Mouse (Mus musculus) hindbrain, embryonic 11.5 days (tissue): ENCODE measurements around the gene Sytl2. TPM values are rescaled to one million over a fixed set of nuclear protein-coding genes. Genes with fewer than 3 reads are reported as not detected.

Experiments used
- ATAC-seq: fragments of 200-750 bp; cut with Nextera tagmentation; 2 replicates; pipeline ENCODE4 v1.8.0; 2017; ENCODE audit warnings: mild to moderate bottlenecking, moderate TSS enrichment, moderate library complexity; ENCODE audit not compliant: low FRiP score
- DNase-seq: peaks from one replicate; pipeline ENCODE4 v3.0.0-alpha.2; 2015; ENCODE audit warnings: low spot score
- H3K27ac ChIP-seq: fragments of 300-500 bp; sonication (generic); 2 replicates; pipeline ENCODE4 v1.5.1; 2014; ENCODE audit warnings: mild to moderate bottlenecking, low read depth, low read length
- H3K27me3 ChIP-seq: fragments of 300-500 bp; sonication (generic); 2 replicates; pipeline ENCODE4 v1.6.1; 2014; ENCODE audit warnings: mild to moderate bottlenecking, low read length, moderate library complexity, mixed read lengths; ENCODE audit not compliant: control insufficient read depth, insufficient read depth
- H3K36me3 ChIP-seq: fragments of 300-500 bp; sonication (generic); 2 replicates; pipeline ENCODE4 v1.6.1; 2014; ENCODE audit warnings: mild to moderate bottlenecking, low read length, moderate library complexity, mixed read lengths; ENCODE audit not compliant: control insufficient read depth, insufficient read depth
- H3K4me1 ChIP-seq: fragments of 300-500 bp; sonication (generic); replicated peaks from 2 replicates; pipeline ENCODE4 v1.6.1; 2014; ENCODE audit warnings: low read length, mixed read lengths; ENCODE audit not compliant: control insufficient read depth, insufficient read depth
- H3K4me2 ChIP-seq: fragments of 300-500 bp; sonication (generic); replicated peaks from 2 replicates; pipeline ENCODE4 v1.6.1; 2014; ENCODE audit warnings: mild to moderate bottlenecking, low read depth, low read length
- H3K4me3 ChIP-seq: fragments of 300-500 bp; sonication (generic); 2 replicates; pipeline ENCODE4 v1.5.1; 2014; ENCODE audit warnings: low read depth, low read length
- H3K9ac ChIP-seq: fragments of 300-500 bp; sonication (generic); 2 replicates; pipeline ENCODE4 v1.6.1; 2014; ENCODE audit warnings: low read depth, low read length
- H3K9me3 ChIP-seq: fragments of 300-500 bp; sonication (generic); 2 replicates; pipeline ENCODE4 v1.6.1; 2016; ENCODE audit warnings: low read length; ENCODE audit not compliant: control insufficient read depth
- WGBS: fragments of 180-500 bp; shearing (Covaris S2); extraction: QIAGEN DNeasy Blood & Tissue Kit; methylation state at CpG from one replicate; pipeline ENCODE4 v1.1.7; 2014; 5-methylcytosine and 5-hydroxymethylcytosine counted together
- polyA plus RNA-seq: library from polyadenylated mRNA; unstranded; fragments of >200 nt; fragmentation: Nextera tagmentation; extraction: Ambion mirVana; gene quantifications from 2 replicates; pipeline ENCODE4 v1.2.1, GENCODE M21; 2014

The Sytl2 gene
- polyA plus RNA-seq, 1 experiment from 2014 or later, result 5.0 TPM

GRCm38 (mm10) chr7:90302647-90303552 is 848 bp downstream of the Sytl2 start:
- Histone ChIP-seq H3K4me2 (peak overlapping the region; percentile 96), H3K9me3 (no peaks in the 10 kb centered on the region), H3K4me1 (no peaks in the 10 kb centered on the region), H3K4me3 (peak overlapping the region; percentile 47), H3K36me3 (no peaks in the 10 kb centered on the region), H3K27ac (no peak overlapping the region), H3K9ac (peak overlapping the region; percentile 52; the same call in 1 of the 2 replicates), H3K27me3 (peaks cover 6% of the 10 kb centered on the region; the same call in 1 of the 2 replicates)
- ATAC-seq, result peak; percentile 71
- peak; percentile 41 for DNase-seq
- 4% methylated on average over 27 of the region's 27 CpGs for WGBS

GRCm38 (mm10) chr7:90306079-90306478 is 4.0 kb downstream of the Sytl2 start:
- peaks cover 6% of the 10 kb centered on the region; the same call in 1 of the 2 replicates for H3K27me3 ChIP-seq
- H3K9me3 ChIP-seq, result no peaks in the 10 kb centered on the region
- H3K27ac ChIP-seq, result no peak overlapping the region
- no peaks in the 10 kb centered on the region for H3K36me3 ChIP-seq
- no peak overlapping the region for H3K4me3 ChIP-seq
- no peaks in the 10 kb centered on the region for H3K4me1 ChIP-seq
- H3K9ac ChIP-seq, result no peak overlapping the region
- ATAC-seq (peak; percentile 33; the same call in 1 of the 2 replicates), DNase-seq (peak; percentile 55)
- WGBS, result 10% methylated on average over 3 of the region's 3 CpGs
- H3K4me2 ChIP-seq, result no peak overlapping the region

- Histone ChIP-seq H3K36me3 (no peaks in the 10 kb centered on the region), H3K9me3 (no peaks in the 10 kb centered on the region), H3K4me2 (no peak overlapping the region), H3K4me3 (no peak overlapping the region), H3K27me3 (peaks cover 6% of the 10 kb centered on the region; the same call in 1 of the 2 replicates), H3K9ac (no peak overlapping the region), H3K4me1 (no peaks in the 10 kb centered on the region), H3K27ac (no peak overlapping the region)
- no peak for DNase-seq
- ATAC-seq, result no peak
- WGBS, result 90% methylated on average over 1 of the region's 1 CpGs
Observed at GRCm38 (mm10) chr7:90306968-90307367, 4.9 kb downstream of the Sytl2 start.

- Histone ChIP-seq H3K36me3 (no peaks in the 10 kb centered on the region), H3K27me3 (no peaks in the 10 kb centered on the region; the same call in 1 of the 2 replicates), H3K27ac (no peak overlapping the region), H3K9ac (no peak overlapping the region), H3K4me1 (no peaks in the 10 kb centered on the region), H3K4me2 (no peak overlapping the region), H3K4me3 (no peak overlapping the region), H3K9me3 (no peaks in the 10 kb centered on the region)
- ATAC-seq (no peak), DNase-seq (no peak)
- WGBS, result 79% methylated on average over 6 of the region's 6 CpGs
Observed at GRCm38 (mm10) chr7:90308003-90308402, 6.0 kb downstream of the Sytl2 start.

- Histone ChIP-seq H3K4me2 (no peak overlapping the region), H3K4me3 (no peak overlapping the region), H3K27ac (no peak overlapping the region), H3K9me3 (no peaks in the 10 kb centered on the region), H3K27me3 (no peaks in the 10 kb centered on the region), H3K36me3 (no peaks in the 10 kb centered on the region), H3K4me1 (no peaks in the 10 kb centered on the region), H3K9ac (no peak overlapping the region)
- WGBS, result 73% methylated on average over 7 of the region's 7 CpGs
- DNase-seq (no peak), ATAC-seq (no peak)
Observed at GRCm38 (mm10) chr7:90312151-90312883, 10.3 kb downstream of the Sytl2 start.

GRCm38 (mm10) chr7:90313421-90313820 is 11.4 kb downstream of the Sytl2 start:
- Histone ChIP-seq H3K27ac (no peak overlapping the region), H3K27me3 (no peaks in the 10 kb centered on the region), H3K9ac (no peak overlapping the region), H3K4me3 (no peak overlapping the region), H3K36me3 (no peaks in the 10 kb centered on the region), H3K4me2 (no peak overlapping the region), H3K9me3 (no peaks in the 10 kb centered on the region), H3K4me1 (no peaks in the 10 kb centered on the region)
- WGBS, result 74% methylated on average over 3 of the region's 3 CpGs
- ATAC-seq, result no peak
- DNase-seq, result no peak

- Histone ChIP-seq H3K27ac (no peak overlapping the region), H3K4me3 (no peak overlapping the region), H3K36me3 (no peaks in the 10 kb centered on the region), H3K9me3 (no peaks in the 10 kb centered on the region), H3K27me3 (no peaks in the 10 kb centered on the region), H3K4me2 (no peak overlapping the region), H3K4me1 (no peaks in the 10 kb centered on the region), H3K9ac (no peak overlapping the region)
- 94% methylated on average over 2 of the region's 2 CpGs for WGBS
- no peak for DNase-seq
- no peak for ATAC-seq
Observed at GRCm38 (mm10) chr7:90316823-90317222, 14.8 kb downstream of the Sytl2 start.

- Histone ChIP-seq H3K36me3 (no peaks in the 10 kb centered on the region), H3K27me3 (no peaks in the 10 kb centered on the region), H3K9ac (no peak overlapping the region), H3K4me2 (no peak overlapping the region), H3K4me3 (no peak overlapping the region), H3K4me1 (no peaks in the 10 kb centered on the region), H3K9me3 (no peaks in the 10 kb centered on the region), H3K27ac (no peak overlapping the region)
- WGBS, result 96% methylated on average over 1 of the region's 1 CpGs
- ATAC-seq (no peak), DNase-seq (no peak)
Observed at GRCm38 (mm10) chr7:90319446-90319845, 17.4 kb downstream of the Sytl2 start.
